Mouse (Mus musculus) T-helper 1 cell (primary cell): ENCODE measurements at regions not wholly inside any gene's neighbourhood (a gene's known extent, or its start where the extent isn't known, plus 50 kb on each side); places are given as distances from the start of the nearest gene placed in this dataset.
"Not testable (repeated sequence)": the region's sequence is repeated elsewhere in the genome, so short reads cannot be mapped to it uniquely, and the experiment has no call there.

Source experiments
- in situ Hi-C: fragments of 300-600 bp; cut with MboI, MseI; formaldehyde crosslinking; loops from one replicate; pipeline ENCODE4 v1.15.1; 2025; ENCODE audit warnings: high pct_unique_total_duplicates

DNA sequence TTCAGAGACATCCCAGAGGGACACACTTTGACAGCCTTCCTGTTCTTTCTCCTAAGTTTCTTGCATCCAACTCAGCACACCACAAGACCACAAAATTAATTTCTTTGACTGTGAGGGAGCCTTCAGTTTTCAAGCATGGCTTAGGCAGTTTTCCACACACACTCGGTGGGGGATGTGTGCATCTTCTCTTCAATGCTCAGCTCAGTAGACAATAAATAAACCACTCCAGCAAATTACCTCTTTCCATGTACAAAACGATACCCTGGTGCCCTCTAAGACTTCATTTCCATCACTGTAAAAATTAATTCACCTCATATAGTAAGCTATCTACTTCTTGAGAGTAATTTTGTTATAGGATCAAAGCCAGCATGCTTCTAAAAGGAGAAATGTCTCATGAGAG, 184.6 kb downstream of the Samd5 start:
- in situ Hi-C loops: no loop called here

DNA sequence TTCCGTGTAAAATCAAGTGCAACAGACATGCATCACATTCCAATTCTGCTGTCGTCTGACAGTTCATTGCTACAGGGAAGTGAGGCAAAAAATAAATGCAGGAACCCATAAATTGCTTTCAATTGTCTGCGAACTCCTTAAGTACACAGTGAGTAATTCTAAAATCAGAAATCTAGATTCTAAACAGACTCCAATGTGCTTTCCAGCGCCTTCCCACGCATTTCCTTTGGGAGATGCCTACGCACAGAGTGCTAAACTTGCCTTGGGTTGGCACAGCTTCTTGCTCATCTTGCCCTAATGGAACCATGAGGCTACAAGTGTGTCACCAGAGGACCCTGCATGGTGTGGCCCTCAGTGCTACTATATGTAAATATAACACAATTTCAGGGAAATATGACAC, 212.6 kb downstream of the Samd5 start:
- in situ Hi-C loops: no loop called here

DNA sequence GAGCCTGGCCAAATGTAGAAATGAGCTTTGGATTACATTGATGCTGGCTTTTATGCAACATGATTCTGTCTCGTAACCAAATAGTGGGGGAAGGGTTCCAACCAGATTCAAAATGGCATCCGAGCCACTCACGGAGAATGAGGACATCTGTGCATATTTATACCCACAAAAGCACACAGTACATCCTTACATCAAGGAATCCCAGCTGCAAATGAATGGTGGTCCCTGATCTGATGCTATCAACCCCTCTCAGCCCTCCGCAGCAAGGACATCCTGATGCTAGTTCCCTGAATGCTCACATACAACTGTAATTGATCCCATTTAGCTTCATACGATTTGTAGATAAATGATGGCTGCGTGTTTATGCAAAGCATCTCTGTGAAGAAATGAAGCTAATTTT, 215.9 kb downstream of the Samd5 start:
- in situ Hi-C loops: no loop called here

- in situ Hi-C loops: no loop called here
These were observed 216.5 kb downstream of the Samd5 start for GRCm38 (mm10) chr10:9458466-9458865.

DNA sequence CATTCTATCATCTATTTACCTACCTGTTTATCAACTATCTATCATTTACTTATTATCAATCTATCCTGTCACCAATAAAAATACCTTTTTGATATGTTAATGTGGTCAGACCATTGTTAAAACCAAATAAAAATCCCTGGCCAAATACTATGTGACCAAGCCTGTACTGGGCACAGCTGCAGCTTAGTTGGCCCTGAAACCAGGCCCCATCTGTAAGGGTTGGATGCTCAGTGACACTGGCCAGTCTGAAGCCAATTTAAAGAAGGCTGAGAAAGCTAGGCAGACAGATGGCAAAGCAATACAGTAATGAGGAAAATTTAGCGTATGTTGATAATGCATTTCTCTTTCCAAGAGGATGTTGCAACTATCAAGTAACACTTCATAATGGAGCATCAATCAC, 217.8 kb downstream of the Samd5 start:
- in situ Hi-C loops: no loop called here

DNA sequence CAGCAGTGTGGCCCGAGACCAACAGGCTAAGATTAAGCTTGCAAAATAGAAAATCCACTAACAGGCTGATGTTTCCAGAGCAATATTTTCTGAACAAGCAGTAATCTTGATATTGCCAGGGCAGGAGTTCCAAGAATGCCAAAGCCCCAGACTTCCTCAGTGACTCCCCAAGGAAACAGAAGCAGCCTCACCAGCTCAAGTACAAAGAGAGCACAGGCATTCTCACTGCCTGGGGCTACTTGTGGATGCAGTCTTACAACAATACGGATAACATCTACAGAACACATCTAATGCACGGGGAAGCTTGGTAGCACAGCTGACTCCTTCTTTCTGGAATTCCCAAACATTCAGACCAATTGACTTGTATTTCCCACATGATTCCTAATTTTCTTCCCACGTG, 235.9 kb downstream of the Samd5 start:
- in situ Hi-C loops: no loop called here

DNA sequence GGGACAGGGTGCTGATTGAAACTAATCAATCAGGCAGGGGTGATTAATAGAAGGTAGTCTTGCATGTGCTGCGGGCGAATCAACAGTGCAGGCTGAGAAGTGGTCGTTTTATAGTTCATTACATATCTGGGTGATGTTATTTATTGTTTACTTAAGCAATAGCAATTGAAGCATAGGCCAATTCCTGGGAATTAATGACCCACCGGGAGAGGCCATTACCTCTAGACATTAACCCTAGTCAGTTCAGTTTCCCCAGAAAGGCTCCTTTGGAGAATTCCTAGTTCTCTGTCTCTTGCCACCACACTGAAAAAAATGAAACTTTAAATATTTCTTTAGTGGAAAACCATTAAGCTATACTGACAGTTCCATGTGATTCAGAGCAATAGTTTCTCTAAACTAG, 236.6 kb downstream of the Samd5 start:
- in situ Hi-C loops: no loop called here

DNA sequence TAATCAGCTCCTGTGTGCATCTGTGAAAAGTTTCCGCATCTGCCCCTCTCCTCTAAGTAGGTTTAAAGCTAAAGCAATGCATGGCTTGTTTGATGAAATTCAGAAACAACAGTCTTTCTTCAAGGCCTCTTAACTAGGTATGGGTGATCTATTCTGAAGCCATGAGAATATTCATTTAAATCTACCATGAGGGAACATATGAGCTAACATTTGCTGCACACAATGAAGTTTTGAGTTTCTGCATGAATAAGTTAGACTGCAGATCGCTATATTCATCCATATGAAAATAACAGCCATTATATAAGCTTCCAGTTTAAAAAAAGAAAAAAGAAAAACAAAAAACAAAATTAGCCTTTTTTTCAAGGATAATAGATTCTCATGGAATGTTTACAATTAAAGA, 245.9 kb downstream of the Samd5 start:
- in situ Hi-C loops: no loop called here

DNA sequence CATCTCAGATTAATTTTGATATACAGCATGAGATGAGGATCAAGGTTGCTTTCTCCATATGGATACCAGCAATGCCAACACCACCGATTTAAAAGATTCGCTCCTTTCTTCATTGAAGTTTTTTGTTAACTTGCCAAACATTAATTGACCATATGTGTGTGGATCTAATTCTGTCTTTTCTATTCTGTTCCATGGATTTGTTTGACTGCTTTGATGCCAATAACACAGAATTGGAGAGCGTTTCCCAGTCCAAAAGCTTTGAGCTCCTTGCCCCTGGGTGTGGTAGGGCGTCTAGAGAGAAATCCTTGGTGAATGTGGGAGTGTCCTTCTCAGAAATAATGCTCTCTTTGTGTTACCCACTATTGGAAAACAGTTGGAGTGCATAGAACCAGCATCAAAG, 254.3 kb downstream of the Samd5 start:
- in situ Hi-C loops: no loop called here

DNA sequence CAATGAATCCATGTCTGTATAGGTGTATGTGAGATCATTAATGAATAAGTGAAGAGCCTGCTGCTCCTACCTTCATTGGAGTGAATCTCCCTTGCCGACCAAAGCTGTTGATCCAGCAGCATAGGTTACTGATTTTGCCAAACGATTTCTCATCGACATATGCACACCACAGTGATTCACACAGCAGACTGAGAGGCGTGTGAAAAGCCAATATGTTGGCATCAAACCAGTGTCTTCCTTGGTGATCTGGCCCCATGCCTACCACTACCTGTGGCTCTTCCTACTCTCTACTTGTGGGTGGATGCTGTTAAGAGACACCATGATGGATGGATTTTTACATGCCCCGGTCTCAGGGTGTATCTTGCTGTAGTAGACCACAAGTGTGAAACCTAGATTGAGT, 258.3 kb downstream of the Samd5 start:
- in situ Hi-C loops: no loop called here

- in situ Hi-C loops: no loop called here
These were observed 268.9 kb downstream of the Samd5 start for GRCm38 (mm10) chr10:9406101-9406500.

DNA sequence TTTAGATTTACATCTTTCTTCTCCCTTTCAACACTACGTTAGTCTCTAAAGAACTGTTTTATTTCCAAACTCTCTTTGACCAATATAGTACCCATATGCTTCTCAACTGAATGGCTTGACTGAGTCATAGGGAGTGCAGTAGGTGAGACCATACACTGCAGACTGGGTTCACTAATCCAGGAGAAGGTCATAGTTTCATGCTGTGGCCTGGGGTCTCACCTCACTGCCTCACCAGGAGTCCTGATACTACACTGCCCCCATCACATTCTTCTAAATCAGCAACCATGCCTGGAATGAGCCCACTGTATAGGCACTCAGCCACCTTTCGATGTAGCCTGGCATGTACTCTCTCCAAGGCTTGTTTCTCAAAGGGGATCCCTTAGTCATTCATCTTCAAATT, 269.6 kb downstream of the Samd5 start:
- in situ Hi-C loops: no loop called here

- in situ Hi-C loops: no loop called here
These were observed 270.0 kb downstream of the Samd5 start for GRCm38 (mm10) chr10:9404963-9405362.

DNA sequence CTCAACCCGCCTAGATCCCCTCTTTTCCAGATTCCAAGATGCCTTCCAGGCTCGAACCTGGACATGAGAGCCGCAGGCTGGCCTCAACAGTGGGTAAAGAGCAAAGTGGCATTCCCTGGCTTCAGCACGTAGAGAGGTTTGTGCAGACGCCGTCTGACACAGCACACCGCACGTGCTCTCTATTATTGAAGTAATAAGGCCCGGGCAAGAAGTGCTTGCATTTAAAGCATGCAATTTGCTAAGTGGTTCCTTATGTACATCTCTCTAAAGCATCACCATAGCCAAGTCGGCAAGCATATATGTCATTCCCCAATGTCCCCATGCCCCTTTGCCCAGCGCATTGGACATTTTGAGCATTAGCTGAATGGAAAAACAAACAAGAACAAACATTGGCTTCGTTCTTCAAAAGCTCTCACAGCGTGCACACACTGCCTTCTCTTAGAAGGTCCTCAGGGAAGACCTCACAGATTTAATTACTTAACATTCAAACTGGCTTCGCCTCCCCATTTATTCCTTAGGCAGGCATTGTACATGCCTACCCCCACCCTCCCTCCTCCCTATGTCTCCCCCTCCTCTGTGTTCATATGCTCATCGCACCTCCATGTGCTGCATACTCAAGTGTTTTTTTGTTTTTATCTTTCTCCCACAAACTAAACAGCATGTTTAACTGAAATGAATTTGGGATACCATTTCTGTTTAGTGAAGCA, 273.9 kb downstream of the Samd5 start:
- in situ Hi-C loops: no loop called here

DNA sequence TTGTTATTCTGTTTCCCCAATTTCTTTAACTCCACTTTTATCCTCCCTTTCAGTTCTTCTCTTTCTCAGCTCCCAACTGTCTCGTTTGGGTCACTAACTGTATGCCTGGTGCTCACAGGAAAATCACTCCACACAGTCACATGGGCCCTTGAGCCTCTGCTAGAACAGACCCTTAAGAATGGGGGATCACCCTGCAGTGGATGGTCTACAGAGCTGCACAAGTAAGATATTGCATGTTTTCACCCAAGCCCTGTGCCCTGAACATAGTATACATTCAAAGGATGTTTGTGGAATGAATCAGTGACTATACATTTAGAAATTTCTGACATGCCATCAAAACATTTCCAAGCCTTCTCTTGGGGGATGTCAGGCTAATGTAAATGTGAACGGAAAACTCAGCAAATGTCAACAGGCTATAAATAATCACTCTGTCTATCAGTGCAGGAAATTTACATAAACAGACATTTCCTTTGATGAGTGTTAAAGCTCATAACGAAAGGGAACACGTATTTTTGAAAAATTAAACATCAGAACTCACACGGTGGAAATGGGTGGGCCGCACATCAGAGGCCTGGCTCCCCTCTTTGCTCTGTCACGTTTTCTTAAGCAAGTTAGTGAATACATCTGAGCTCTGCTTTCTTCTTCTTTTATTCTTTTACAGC, 297.4 kb downstream of the Samd5 start:
- in situ Hi-C loops: no loop called here

DNA sequence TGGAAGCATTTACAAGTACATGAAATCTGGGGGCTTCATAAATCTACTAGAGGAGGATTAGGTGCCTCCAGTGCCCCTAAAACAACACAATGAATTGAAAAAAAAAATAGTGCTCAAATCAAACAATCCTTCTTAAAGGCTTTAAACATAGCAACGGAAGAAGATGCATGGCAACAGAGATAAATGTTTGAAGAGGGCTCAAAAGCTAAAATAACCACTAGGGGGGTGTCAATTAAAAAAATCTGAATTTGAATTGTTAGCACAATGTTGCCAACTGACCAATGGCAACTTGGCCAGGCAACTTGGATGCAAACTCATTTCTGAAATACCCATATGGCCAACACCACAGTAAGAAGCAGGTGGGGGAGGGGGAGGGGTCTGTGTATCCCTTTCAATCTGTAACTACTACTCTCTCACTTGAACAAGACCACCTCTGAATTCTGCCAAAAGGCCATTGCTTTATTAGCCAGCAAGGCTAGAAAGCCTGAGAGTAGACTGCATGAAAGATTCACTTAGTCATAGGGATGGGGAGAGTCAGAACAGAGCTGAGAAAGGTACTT, 312.6 kb downstream of the Samd5 start:
- in situ Hi-C loops: no loop called here

- in situ Hi-C loops: no loop called here
These were observed 336.7 kb downstream of the Samd5 start for GRCm38 (mm10) chr10:9338207-9338801.

GRCm38 (mm10) chr10:9334245-9334845, 340.7 kb downstream of the Samd5 start:
- in situ Hi-C loops: no loop called here

GRCm38 (mm10) chr10:9331694-9332093, 343.3 kb downstream of the Samd5 start:
- in situ Hi-C loops: no loop called here

GRCm38 (mm10) chr10:9328324-9328723, 346.7 kb downstream of the Samd5 start:
- in situ Hi-C loops: no loop called here

DNA sequence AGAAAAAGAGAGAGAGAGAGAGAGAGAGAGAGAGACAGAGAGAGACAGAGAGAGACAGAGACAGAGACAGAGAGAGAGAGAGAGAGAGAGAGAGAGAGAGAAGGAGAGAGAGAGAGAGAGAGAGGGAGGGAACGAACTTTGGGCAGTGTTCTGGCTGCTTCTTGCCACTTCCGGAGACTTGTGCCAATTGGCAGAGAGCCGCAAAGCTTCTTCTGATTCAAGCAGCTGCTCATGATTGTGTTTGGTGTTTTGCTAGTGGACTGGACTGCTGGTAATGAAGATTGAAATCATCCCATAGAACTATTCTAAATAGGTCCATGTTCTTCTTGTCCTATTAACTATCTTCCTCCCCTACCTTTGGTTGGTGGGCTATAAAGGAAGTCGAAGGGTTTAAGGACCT, 347.1 kb downstream of the Samd5 start:
- in situ Hi-C loops: not testable (repeated sequence)

DNA sequence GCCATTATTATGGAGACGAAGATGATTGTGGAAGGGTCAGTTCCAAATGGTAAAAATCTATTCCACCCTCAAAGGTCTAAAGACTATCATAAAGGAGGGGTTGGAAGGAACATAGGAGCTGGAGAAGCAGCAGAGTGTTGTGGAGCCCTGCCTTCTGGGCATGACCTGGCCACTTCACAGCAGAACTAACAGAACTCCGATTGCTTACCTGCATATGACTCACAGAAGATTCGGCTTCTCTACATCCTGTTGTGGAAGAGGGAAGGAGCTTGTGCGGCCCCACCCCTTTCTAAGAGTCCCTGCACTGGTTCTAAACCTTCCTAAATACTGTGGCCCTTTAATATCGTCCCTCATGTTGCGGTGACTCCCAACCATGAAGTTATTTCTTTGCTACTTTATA, 362.7 kb downstream of the Samd5 start:
- in situ Hi-C loops: no loop called here

DNA sequence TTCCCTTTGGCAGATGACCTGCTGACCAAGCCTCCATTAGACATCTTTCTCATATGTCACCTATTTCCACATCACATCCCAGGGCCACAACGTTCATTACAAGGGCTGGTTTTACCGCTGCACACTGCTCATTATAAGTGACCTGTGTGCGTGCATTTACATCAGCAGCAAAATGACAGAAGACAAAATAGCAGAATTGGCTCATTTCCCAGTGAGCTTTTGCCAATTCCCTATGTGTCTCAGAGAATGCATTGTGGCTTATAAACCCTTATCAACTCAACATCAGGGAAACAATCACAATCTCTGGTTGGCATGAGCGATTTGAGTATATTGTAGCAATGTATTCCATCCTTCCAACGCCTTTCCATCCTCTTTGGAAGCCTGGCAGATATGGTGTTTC, 364.7 kb downstream of the Samd5 start:
- in situ Hi-C loops: no loop called here
